Mouse (Mus musculus) kidney, postnatal 25 days (tissue): ENCODE results near the gene Trpm3.
"Not testable (repeated sequence)": the region's sequence is repeated elsewhere in the genome, so short reads cannot be mapped to it uniquely, and the experiment has no call there.

ENCODE experiments used
- DNase-seq, 2 experiments: peaks; one replicate each; pipeline ENCODE4 v3.0.0; 2021; ENCODE audit warnings: mixed read lengths in 2 of 2

Trpm3 gene

DNA sequence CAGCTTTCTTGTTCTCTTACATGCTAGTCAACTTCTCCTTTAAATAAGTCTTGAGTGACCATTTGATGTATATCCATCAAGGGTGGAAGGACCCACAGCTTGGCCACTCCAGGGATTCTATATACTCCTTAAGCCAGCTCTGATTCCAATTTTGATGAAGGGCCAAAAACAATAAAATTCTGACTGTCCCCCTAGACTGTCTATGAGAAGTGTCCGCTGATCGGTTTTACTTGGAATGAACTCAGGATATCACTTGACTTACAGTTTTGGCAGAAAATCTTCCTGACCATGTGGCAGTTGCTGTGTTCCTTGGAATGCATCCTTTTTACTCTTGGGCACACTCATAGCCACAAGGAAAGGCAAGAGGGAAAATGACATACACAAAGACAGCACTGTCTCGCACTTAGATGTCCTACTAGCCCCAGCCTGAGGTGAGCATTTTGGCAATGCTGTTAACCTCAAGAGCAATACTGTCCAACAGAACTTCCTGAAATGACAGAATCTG lies 636.4 kb downstream of the Trpm3 start:
- DNase-seq = no peak

GRCm38 (mm10) chr19:22780192-22780843 lies 641.5 kb downstream of the Trpm3 start:
- no peak for DNase-seq

DNA sequence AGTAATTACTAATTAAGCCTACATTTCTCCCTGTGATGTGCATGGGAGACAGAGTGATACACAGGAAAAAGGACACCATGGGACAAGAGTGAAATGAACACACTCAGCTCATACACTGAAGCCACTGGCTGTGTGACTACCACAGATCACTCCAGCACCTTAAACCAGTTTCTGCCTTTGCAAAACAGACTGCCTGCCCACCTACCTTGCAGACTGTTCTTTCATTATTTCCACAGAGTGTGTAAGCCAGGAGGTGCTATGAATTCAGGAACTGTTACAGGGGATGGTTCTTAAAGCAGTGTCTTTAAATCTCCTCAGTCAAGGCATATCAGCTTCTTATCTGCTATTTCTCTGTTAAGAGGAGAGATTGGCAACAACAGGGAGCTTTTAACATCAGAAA lies 642.7 kb downstream of the Trpm3 start:
- no peak for DNase-seq

DNA sequence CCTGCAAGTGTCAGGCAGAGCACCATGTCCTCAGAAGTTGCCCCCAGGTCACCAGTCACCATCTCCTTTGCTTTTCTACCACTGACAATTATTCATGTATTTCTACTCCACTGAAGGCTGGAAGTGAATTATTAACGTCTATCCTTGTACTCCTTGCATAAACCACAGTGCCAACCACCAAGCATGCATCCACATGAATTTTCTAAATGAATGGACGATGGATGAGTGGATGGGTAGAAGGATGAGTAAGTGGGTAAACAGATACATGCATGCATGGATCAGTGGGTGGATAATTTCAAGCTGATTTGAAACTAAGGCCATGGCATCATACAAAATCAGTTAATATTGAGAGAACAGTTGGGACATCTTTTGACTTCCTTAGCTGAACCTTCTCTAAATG lies 644.9 kb downstream of the Trpm3 start:
- DNase-seq = no peak

- DNase-seq = no peak
Observed at GRCm38 (mm10) chr19:22789753-22790152, 650.9 kb downstream of the Trpm3 start.

DNA sequence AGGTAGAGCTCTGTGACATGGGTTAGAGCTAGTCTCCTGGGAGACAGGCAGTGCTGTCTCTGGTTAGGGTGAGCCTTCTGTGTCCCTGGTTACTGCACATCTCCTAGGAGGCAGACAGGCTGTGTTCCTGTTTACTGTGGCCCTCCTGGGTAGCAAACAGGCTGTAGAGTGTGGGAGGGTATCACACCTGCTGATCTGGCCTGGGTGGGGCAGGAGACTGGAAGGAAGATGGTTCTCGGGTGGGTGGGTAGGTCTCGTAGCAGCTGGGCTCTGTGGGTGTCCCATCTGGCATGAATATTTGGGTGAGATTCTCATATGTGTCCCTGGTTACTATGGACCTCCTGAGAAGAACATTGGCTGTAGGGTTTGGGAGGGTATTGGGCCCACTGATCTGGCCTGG lies 658.1 kb downstream of the Trpm3 start:
- no peak for DNase-seq

DNA sequence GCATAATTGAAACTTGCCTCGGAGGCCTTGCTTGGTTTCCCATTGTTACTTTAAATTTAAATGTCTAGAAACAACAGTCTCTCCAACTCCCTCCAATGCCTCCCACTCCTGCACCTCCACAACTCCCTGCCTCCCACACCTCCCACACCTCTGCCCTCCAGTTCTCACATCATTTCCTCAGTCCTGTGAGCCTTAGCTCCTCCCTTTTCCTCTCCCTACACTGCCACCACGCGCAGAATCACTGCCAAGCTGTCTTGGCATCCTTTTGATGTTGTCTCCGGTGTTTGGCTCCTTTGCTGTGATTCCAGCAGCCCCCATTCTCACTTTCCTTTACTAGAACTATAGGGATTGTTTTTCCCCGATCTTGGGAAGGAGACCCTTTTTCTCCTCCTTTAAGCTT lies 661.6 kb downstream of the Trpm3 start:
- DNase-seq = no peak

GRCm38 (mm10) chr19:22803396-22803795 lies 664.5 kb downstream of the Trpm3 start:
- no peak for DNase-seq

DNA sequence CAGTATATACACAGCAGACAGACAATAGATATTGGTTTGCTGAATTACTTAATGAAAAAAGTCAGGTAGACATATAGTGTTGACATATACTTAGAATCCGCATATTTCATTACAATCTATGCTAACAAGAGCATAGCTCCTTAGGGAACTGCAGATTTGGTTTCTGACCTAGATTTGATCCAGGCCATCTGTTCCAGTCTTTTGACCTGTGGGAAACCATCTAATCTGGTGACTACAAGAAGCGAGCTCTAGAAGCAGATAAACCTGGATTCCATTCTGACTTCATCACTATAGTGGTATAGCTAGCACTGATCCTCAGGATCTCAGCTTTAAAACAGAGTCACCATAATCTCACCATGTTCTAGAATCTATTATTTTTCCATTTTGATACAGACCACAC lies 665.5 kb downstream of the Trpm3 start:
- DNase-seq = no peak

DNA sequence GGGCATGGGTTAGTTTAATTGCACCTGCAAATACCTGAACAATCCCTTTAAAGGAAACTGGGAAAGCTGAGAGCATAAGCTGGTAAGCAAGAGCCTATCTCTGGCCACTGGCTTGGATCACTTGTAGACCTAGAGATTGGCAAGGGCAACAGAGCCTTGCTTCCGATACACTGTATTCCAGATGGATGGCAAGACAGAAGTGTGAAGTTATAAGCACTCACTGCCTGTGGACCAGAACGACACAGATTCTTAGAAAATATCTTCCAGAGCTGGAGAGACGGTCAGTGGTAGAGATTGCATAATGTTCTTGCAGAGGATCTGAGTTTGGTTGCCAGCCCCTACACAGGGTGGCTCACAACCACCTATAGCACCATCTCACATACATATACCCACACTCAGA lies 671.4 kb downstream of the Trpm3 start:
- no peak for DNase-seq

DNA sequence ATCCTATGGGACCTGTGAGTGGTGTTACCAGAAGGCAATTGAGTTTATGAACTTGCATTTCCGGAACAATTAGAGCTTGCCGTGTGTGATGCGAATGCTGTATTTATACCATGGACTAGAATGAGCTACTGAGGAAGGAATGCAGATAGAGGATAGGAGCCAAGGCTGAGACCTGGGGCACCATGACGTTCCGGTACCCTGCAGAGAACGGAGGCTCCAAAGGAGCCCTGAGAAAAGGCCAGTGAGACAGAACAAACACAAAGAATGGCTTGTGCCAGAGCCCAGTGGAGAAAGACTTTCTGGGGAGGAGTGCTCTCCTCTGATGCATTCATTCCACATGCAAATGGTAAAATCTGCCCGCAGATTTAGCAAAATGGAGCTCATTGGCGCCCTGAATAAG lies 682.9 kb downstream of the Trpm3 start:
- DNase-seq = no peak

GRCm38 (mm10) chr19:22823491-22823981 lies 684.7 kb downstream of the Trpm3 start:
- DNase-seq = no peak

GRCm38 (mm10) chr19:22825812-22826211 lies 687.0 kb downstream of the Trpm3 start:
- no peak for DNase-seq

- DNase-seq = no peak
Observed at GRCm38 (mm10) chr19:22828198-22828742, 689.4 kb downstream of the Trpm3 start.

- DNase-seq = no peak
Observed at GRCm38 (mm10) chr19:22841081-22842040, 702.5 kb downstream of the Trpm3 start.

- DNase-seq = no peak
Observed at GRCm38 (mm10) chr19:22842697-22843096, 703.9 kb downstream of the Trpm3 start.

DNA sequence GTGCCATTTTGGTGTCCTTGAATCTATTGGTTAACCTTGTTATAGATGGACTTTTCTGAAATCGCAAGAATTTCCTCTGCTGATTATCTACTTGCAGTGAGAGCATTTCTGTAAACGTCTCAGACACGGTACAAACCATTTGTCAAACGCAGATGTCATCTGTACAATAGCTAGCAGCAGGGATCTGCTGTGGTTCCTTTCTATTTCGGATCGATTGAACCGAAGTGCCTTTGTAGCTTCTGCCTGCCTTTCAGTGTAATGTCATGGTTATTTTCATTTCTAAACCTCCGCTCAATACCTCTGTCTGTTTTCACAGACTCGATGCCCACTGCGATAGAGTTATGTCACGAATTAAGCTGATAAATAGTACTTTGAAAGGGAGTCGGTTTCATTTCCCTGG lies 708.9 kb downstream of the Trpm3 start:
- no peak for DNase-seq

DNA sequence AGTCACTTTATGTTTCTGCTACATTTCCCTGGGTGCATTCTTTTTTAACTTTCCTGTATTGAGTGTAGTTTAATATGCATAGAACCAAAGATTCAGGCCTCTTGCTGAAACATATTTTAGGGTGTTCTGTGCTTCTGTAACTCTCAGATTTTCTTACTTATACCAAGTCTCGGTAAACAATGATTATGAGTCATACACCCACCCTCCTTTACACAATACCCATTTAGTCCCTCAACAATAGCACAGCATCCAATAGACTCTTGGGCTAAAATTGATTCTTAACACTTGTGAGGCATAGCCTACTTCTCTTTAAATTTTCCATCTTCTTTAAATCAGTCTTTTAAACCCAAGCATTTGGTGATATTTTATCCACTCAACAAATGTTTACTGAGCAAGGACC lies 709.4 kb downstream of the Trpm3 start:
- DNase-seq = no peak

GRCm38 (mm10) chr19:22848783-22849576 lies 710.1 kb downstream of the Trpm3 start:
- DNase-seq = no peak

GRCm38 (mm10) chr19:22851423-22851822 lies 712.6 kb downstream of the Trpm3 start:
- not testable (repeated sequence) for DNase-seq

DNA sequence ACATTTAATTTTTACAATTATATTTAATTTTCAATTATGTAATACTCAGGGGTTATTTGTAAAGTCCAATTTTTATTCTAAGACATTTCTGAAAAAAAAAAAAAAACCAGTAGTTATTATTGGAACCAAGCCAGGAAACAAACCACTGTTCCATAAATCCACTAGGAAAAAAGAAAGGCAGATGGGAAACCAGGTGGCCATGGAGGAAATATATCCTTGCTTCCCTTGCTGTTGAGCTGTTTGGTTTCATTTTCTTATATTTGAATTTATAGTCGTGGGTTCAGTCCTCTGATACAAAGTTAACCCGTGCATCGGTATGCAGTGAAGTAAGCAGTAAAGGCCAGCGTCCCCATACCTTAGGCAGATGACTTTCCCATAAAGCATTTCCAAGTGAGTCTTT lies 720.8 kb downstream of the Trpm3 start:
- DNase-seq = no peak

DNA sequence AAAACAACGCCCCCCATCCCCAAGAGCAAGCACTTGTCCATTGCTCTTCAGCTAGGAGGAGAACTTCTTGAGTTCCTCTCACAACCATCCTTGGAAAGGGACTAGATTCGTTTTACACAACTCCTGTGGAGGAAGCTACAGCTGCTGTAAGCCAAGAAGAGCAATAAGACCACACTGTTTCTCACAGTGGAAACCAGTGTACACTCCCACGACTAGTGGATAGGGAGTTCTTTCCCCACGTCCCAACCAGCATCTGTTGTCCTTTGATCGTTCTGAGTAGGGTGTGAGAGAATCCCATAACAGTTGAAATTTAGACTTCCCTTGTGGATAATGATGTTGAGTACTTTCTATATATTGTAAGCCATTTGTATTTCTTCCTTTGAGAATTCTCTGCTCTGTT lies 728.6 kb downstream of the Trpm3 start:
- no peak for DNase-seq

DNA sequence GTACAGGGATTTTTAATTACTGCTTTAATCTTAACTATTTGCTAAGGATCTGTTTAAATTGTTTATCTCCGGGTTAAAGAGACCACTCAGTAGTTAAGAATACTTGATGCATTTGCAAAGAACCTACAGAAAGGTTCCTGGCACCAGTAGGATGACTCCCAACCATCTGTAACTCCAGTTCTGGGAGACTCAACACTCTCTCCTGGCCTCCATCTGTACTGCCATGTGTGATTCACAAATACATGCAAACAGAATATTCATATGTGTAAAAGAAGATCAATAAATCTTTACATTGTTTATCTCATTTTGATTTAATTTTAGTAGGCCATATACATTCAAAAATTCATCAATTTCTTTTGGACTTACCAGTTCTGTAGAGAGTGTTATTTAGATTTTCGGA lies 731.0 kb downstream of the Trpm3 start:
- no peak for DNase-seq
